ENCODE assay signal across 8 mouse cellular contexts in genomic region chr10:77021399-77022052, GRCm38 (mm10). TPM values are rescaled to one million over a fixed set of nuclear protein-coding genes. Genes with fewer than 3 reads are reported as not detected.
A peak's percentile ranks its signal among the peaks of the same experiment; 100 is the strongest.
DNase-seq lines count a peak whose midpoint lies in the region; ATAC-seq and TF ChIP-seq lines count a peak whose summit lies in the region.

No protein-coding gene starts in this region.

- 32% methylated on average over 17 of the region's 17 CpGs for WGBS in hindbrain, embryonic 12.5 days

- DNase-seq in Patski (ENCODE audit: low read depth, low spot score): no peak
- peak; percentile 94 to 97 for DNase-seq in cerebellum, postnatal 10 days
- DNase-seq in frontal cortex, postnatal 14 days (ENCODE audit: low spot score in 2 of 2): peak; percentile 66 to 76
- DNase-seq in layer of hippocampus, postnatal 10 days (ENCODE audit: low spot score in 2 of 2): peak; percentile 87 to 90
- peak; percentile 82 for DNase-seq in lung, postnatal 14 days
- peak; percentile 79 for DNase-seq in retina, adult 2 months (ENCODE audit: low read depth, low spot score)
- peak; percentile 84 for DNase-seq in thymus, postnatal 25 days

- H3K4me3 ChIP-seq in hindbrain, embryonic 12.5 days: no peak overlapping the region; the same call in 1 of the 2 replicates

- TF ChIP-seq CTCF in Patski (IDR thresholded peaks at IDR 0.05): peak; percentile 98

- H3K4me1 ChIP-seq in hindbrain, embryonic 12.5 days: peaks cover 4% of the 10 kb centered on the region; the same call in 1 of the 2 replicates

- H3K9ac ChIP-seq in hindbrain, embryonic 12.5 days: no peak overlapping the region

- H3K27me3 ChIP-seq in Patski: no peaks in the 10 kb centered on the region
- no peaks in the 10 kb centered on the region; the same call in 1 of the 2 replicates for H3K27me3 ChIP-seq in hindbrain, embryonic 12.5 days

- CTCF ChIA-PET in Patski (lab: Charles Lee): interaction anchor here (1.0 to 2.2 kb wide), 6 partner anchors 13 to 230 kb away, joined by 3 to 11 read pairs (median 3); no protein-coding TSS in a partner anchor

- peak; percentile 61 for ATAC-seq in Patski
- ATAC-seq in hindbrain, embryonic 12.5 days (ENCODE audit: low FRiP score): peak; percentile 70; the same call in 1 of the 2 replicates

- H3K4me2 ChIP-seq in hindbrain, embryonic 12.5 days (replicated peaks): peak overlapping the region; percentile 33

- in situ Hi-C loops in Patski (cut with MboI; ENCODE audit: low pct_unique_long_range_greater_than_20kb): loop anchor here (25.0 kb wide), 1 partner anchor 409 kb away; the partner anchor contains the start of gene Col6a2

- H3K9me3 ChIP-seq in hindbrain, embryonic 12.5 days (replicated peaks): no peaks in the 10 kb centered on the region

- POLR2A ChIA-PET in Patski (lab: Charles Lee): interaction anchor here (1.0 kb wide), 1 partner anchor 186 kb away, joined by 5 read pairs; no protein-coding TSS in a partner anchor

- H3K36me3 ChIP-seq in hindbrain, embryonic 12.5 days: no peaks in the 10 kb centered on the region

- no peak overlapping the region for H3K27ac ChIP-seq in hindbrain, embryonic 12.5 days

RNA-seq across cellular contexts. Expression of gene Slc19a1, which starts 10.5 kb away (rescaled TPM):
- polyA plus RNA-seq in Patski (2021): 18.0 TPM
- polyA plus RNA-seq in hindbrain, embryonic 12.5 days (2016; fragmentation: Nextera tagmentation; extraction: Ambion mirVana): 30.5 and 32.5 TPM in 2 replicates
- total RNA-seq in layer of hippocampus, postnatal 10 days (2021): 10 to 100 TPM; 26.5 to 26.7 TPM

RNA-seq across cellular contexts. Expression of gene Pcbp3, which starts 59.8 kb away (rescaled TPM):
- polyA plus RNA-seq in Patski (2021): 31.4 TPM
- polyA plus RNA-seq in hindbrain, embryonic 12.5 days (2016; fragmentation: Nextera tagmentation; extraction: Ambion mirVana): 68.6 and 69.0 TPM in 2 replicates
- 10 to 100 TPM; 59.9 to 70.0 TPM for total RNA-seq in layer of hippocampus, postnatal 10 days (2021)
